Mouse (Mus musculus) WW6 (cell line): Measurements from ENCODE around the gene Etv3.
"Not testable (repeated sequence)": the region's sequence is repeated elsewhere in the genome, so short reads cannot be mapped to it uniquely, and the experiment has no call there.

Experiments
- DNase-seq: peaks from one replicate; pipeline ENCODE4 v3.0.0-alpha.2; 2013; ENCODE audit warnings: low read depth, low spot score

The Etv3 gene

DNA sequence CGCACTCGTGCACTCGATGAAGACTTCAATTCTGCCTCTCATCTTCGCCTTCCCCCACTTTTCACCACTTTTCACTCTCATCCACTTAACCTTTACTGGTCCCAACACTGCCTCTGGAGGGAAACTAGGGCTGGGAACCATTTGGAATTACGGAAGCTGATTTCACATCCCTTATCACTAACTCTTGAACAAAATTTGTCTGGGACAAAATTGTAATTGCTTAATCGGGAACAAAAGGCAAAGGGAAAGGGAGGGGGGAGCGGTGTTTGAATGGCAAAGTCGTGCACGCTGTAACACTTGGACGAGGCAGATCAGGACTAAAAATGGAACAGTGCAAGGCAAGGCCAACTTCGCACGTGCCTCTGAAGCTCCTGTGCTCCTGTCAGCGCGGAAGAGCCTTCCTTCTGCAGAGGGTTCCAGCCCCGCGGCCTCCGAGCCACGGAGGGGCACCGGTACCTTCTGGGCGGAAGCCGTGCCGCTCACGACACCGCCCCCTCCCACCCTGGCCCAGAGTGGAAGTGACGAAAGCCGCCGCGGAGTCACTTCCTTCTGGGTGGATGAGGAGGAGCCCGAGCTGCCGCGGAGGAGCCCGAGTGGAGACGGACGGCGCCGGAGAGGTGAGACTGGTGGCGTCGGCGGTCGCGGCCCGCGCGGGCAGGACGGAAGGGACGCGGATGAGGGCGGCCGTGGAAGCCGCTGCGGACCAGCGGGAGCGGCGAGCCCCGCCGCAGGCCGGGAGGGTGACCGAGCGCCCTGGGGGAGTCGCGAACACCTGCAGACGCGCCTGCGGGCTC, at the start of gene Etv3:
Gene Etv3 (plus strand): TSS at position 365 of the 794 bp plus-strand sequence.
- DNase-seq = peak; percentile 47

DNA sequence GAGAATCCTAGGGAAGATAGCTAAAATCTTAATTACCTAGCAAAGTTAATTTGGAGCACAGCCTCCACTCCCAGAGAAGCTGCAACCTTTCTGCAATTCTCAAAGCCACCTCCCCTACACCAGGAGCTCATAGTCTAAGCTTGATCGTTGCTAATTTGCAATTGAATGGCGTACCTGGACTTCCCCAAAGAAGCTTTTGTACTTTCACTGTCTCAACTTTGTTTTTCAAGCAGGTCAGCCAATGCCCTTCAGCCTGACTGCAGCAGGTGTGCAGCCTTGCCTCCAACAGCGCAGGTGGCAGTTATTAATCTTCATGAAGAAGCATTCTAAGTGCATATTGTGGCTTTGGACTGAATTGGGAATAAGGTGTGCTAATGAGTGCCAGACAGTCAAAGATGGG, 47.3 kb upstream of the Etv3 start:
- DNase-seq = not testable (repeated sequence)

DNA sequence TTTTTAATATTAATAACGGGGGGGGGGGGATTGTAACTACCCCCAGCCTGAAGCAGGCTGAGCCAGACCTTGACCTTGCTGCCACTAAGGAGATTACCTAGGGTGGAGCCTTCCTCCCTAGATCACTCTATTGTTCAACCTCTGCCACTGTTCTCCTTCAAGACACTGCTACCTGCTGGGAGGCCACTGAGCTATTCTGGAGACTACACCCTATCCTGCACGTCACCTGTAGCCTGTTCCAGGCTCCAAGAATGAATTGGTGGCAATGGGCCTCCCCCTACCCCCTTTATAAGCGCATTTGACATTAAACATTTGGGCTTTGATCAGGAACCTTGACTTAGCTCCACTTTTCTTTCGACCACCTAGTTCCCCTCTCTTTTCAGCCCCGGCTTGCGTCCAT, 46.6 kb upstream of the Etv3 start:
- not testable (repeated sequence) for DNase-seq

DNA sequence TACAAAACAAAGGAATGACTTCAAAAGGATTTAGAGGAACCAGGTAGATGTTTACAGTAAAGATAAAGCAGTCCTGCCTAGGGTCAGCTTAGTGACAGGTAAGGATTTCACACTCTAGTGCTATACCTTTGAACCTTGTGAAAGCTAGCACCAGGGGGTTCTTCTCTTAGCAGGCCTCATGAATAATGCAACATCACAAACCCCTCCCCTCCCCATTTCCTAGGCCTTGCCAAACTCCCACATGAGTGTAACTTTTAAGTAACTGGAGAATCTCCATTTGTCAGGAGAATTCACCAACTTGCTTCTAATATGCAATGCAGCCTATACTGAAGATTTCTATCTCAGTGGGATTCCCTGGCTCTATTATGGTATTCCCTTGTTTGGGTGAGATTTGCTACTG, 46.0 kb upstream of the Etv3 start:
- not testable (repeated sequence) for DNase-seq

DNA sequence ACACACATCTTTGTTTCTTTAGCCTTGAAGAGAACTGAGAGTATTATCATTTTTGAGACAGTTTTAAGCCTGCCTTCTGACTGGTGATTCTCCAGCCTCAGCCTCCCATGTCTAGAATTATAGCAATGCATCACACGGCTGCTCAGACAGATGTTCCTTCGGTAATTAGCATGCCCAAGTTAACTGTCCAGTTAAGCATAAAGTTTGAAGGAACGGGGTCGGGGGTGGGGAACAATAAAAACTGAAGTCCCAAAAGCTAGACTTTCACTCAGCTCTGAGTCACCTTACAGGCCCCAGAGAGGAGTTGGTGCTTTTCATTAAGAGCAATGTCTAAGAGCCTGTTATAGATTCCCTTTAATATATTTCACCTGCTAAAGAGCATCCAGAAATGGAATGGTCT, 37.8 kb upstream of the Etv3 start:
- DNase-seq = no peak

DNA sequence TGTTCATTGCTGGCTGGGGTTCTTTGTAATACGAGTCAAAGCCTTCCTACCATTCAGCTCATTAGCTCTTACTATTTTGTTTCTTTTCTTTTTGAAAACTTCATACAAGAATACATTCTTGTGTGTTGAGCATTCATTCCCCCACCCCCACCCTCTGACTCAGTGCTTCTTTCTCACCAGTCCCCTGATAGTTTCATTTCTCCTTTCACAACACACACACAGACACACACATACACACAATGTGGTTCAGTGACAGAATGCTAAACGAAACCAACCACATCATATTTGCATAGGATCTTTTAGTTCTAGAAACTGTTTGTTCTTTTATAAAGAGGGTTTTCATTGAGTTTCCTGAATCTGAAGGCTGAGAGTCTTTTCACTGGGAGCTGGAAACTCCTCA, 37.3 kb upstream of the Etv3 start:
- DNase-seq = no peak

DNA sequence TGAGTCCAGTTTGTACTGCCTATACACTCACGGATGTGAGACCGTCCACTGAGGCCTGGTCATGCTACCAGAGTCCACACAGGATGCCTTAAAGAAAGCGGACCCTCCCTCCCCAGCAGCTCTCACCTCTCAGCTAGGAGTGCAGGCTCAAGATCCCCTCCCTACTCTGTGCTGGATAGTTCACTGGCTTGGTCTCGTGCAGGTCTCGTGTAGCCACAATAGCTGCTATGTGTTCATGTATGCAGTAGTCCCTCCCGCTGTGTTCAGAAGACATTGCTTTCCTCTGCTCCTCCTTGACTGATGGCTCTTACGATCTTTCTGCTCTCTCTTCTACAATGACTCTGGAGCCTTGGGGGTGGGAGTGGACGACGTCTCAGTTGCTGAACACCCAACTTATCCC, 26.9 kb upstream of the Etv3 start:
- no peak for DNase-seq

DNA sequence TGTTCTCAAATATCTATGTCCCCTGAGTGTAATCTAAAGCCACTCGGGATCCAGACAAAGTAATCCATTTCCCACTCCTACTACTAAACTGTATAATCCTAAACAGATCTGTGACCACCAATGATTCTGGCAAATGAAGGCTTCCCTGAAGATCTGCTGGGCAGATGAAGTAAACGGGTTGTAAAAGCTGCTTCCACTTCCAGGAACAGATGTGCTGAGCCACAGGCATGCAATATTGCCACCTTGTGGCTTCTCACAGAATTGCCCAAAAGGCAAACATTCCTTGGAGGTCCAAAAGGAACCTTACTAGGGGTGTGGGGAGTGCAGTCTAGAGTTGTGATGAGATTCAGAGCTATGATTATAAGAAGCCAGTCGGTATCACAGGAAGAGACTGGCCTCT, 26.1 kb upstream of the Etv3 start:
- no peak for DNase-seq

DNA sequence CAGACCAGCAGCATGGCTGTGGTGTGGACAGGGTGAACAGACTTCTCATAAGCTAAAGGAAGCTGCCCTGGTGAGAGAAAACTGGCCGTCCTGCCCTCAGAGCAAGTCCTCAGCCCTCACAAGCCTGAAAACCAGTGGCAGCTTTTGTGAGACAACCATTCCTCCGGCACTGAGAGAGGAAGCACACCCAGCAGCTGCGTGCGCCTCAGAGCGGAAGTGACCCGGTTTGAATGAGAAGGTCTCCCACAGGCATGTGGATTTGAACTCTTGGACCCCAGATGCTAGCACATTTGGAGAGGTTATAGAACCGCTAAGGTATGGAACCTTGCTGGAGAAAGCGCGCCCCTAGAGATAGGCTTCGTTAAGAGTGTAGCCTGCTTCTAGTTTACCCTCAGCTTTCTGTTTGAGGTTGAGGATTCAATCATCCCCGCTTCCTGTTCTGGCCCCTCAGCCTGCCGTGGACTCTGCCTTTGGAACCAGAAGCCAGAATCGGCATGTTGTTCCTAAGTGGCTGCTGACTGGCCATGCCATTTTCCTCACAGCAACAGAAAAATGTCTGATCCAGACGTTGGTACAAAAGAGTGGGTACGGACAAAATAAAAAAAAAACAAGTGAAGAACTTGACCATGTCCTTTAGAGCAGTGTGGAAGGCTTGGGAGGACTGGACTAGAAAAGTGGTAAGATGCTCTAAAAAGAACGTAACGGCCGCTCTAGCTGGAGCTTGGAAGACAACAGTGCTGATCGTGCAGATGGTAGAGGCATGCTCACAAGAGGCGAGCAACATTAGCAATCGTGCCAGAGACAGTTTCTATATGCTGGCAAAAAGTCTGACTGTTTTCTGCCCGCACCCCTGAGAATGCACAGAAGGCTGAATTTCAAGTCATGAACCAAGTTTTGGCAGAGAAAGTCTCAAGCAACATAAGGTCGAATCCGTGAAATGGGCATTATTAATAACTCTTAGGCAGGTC, 24.8 kb upstream of the Etv3 start:
- no peak for DNase-seq

DNA sequence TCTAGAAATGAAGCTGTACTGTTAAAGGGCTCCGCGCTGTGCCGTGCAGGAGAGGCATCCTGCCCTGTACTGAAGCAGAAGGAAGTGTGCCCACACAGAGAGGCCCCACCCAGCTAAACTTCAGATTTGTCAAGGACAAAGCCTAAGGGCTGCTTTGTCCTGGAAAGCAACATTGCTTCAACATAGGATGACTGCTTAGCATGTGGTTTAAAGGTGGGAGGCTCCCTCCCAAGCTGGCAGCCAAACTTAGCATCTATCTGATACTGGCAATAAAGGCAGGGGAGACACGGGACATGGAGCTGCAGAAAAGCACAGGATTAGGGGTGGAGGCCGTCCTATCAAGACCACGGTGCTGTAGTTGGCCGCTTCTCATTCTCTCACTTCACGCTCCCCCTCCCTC, 24.1 kb upstream of the Etv3 start:
- DNase-seq = no peak

DNA sequence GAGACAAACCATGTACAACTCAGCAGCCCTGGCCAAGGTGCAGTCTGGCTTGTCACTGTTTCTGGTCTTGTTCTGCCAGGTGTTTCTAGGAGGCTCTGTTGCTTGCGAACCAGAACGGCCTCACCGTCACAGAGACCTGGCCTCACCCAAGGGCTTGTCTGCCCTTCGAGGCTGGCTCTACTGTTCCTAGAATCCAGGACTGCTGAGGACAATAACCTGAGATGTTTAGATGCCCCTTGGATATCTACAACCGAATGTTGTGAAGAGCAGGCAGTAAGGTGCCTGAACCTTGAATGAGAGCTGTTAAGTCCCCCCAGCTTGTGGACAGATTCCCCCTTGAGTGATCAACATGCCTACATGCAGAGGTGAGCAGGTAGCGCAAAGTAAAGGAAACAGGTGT, 22.4 kb upstream of the Etv3 start:
- no peak for DNase-seq

DNA sequence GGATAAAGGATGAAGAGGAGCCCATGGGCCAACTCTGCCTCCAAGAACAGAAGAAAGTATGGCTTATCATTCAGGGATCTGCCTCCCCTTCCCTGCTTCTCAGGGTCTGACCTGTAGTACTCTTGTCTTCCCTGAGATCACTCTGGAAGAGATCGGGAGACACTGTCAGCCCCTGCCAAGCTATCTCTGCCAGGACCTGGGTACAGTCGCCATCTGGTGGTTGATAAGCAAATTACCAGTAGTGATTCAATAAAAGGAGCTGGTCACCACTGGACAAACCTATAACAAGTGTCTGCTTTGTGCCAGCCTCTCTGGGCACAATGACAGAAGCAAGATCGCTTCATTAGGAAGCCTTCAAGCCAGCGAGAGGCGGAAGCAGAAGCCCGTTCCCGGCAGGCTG, 20.9 kb upstream of the Etv3 start:
- no peak for DNase-seq

DNA sequence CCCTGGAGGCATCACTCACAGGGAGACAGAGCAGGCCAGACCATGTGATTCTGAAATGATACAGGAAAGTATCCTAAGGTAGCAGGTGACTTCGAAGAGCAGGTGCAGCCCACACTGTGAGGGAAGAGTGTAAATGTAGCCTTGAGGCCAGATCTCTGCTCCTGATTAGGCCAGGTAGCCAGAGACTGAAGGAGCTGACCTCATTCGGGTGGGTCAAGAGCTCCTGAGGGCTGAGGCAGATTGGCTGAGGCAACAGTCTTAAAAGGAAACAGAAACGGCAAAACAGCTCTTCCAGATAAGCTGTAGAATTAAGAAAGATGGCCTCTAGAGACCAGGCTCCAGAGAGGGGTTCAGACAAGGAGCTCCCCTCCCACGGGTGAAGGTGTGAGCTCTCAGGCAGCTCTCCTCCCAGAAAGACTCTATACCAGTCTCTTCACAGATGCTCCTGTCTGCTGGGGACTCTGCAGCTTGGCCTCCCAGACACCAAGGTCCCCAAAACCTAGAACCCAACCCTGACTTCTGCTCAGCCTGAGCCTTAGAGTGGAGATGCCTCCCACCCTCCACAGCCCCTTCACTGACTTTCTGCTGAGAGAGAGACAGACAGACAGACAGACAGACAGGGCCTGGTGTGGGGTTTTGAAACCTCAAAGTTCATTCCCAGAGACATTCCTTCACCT, 20.3 kb upstream of the Etv3 start:
- DNase-seq = no peak

DNA sequence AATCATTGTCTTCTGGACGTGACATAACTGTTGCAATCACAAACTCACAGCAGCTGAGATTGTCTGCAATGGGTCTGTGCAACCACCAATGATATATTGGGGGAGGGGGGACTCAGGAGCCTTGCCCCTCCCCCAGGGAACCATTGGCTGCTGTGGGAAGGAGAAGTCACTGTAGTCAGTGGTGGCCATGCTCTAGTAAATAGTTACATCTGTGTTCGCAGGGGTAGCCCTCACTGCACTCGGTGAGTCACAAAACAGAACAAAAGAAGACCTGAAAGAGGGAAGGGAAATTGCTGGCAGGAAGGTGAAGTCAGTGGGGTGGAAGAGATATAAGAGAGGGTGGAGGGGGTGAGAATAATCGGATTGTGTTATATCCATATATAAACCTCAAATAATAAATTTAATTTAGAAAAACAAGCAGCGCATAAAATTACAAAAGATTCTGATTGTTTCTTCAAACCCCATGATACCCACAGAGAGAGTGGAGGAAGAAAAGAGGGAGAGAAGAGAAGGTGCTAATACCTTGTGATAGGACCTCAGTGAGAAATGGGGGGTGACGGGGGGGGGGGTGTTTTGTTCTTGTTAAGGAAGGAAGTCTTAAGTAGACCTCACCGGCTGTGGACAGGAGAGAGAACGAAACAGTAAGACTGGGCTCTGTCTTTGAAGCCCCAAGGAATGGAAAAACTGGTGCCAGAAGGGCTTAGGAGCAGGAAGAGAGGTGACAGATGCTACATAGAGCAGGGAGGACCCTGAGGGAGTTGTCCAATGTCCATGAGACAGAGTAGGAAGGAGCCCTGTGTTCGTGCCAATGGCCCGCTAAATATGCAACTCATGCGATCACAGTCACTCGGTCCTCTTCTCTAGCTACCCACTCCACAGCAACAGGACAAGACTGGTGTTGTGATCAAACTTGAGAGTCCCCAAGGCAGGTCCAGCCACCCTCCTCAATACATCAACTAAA, 18.5 kb upstream of the Etv3 start:
- DNase-seq = no peak

DNA sequence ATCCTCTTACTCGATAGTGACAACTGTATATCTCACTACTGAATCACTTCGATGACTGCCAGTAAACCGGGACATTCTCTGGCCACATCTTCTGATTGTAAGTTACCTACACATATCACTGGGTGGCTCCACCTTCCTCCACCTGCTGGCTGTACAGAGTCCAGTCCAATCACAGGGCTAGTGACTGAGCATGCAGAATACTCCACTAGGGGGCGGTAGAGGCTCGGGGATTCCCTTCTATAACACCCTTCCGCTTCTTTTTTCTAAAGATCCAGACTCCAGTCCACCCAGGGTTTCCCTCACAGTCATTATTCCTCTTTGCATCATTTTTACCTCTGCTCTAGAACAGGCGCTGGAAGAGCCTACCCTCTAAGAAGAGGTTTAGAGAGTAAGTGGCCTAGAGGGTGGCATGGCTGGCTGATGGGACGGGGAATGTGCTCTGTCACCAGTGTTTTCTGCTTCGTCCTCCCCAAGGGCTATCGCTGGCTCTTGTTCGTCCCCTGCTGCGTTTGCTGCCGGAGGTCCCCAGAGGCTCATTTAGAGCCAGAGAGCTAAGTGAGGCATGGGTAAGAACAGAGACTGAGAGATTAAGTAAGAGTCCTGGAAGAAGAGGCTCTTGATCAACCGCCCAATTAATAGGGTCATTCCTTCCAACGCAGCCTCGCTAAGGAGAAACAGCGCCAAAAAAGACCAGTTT, 16.9 kb upstream of the Etv3 start:
- DNase-seq = peak; percentile 54

DNA sequence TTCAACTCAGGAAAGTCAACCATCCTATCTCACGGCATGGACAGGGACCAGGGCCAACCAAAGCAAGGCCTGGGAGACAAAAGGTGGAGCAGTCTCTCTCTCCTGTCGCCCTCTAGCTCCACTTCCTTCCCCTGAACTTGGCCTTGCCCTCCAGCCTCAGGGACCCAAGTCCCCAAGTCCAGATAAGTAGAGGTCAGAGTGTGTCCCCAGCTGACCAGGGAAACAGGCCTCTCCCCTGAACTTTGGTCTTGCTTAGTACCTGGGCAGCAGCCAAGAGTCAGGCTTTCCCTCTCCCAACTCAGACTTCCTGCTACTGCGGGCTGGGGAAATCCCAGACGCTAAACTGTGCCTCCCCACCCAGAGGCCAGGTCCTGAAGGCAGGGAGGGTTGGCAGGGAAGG, 16.1 kb upstream of the Etv3 start:
- DNase-seq = no peak

DNA sequence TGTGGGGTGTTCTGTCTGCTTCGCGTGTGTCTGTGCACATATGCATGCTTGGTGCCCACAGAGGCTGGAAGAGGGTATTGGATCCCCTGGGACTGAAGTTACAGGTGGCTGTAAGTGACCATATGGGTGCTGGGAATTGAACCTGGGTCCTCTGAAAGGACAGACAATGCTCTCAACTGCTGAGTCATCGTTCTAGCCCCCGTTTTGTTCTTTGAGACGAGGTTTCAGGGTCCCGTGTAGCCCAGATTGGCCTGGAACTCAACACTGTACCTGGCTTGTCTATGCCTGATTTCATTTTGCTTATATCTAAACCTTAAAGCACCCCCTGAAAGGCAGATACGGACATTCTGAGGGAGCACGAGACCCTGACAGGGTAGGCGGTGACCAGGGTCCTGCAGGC, 14.4 kb upstream of the Etv3 start:
- DNase-seq = no peak

DNA sequence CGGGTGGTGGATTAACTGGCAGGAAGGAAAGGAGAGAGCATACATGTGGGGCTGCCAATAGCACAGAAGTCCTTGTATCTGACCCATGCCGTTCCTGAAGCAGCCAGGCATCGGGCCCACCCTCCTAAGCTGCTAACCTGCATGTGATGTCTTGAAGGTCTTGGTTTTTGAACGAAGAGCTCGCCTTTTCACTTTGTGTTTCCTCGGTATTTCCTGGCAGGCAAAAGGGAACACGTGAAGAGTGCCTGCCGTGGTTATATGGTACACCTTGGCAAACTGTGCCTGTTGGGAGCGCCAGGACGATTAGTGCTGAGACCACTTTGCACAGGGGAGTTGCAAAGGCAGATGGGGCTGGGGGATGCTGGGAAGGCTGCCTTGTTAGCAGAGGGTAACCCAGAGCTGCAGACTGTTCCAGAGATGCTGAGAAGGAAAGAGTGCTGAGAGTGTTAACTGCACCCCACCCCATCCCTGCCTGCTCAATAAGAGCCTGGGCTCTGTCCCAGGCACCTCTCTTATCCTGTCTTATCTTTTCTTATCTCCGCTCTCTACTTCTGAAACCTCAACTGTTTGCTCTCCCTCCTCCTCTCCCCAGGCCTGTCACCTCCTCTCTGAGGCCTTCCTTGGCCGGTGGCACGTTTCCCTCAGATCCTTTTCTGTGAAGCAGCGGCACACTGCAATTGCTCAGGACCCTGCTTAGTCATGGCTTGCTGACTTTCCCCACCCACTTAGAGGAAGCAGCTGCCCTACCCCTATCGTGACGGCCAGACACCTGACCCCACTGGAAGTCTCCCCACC, 13.0 kb upstream of the Etv3 start:
- no peak for DNase-seq

DNA sequence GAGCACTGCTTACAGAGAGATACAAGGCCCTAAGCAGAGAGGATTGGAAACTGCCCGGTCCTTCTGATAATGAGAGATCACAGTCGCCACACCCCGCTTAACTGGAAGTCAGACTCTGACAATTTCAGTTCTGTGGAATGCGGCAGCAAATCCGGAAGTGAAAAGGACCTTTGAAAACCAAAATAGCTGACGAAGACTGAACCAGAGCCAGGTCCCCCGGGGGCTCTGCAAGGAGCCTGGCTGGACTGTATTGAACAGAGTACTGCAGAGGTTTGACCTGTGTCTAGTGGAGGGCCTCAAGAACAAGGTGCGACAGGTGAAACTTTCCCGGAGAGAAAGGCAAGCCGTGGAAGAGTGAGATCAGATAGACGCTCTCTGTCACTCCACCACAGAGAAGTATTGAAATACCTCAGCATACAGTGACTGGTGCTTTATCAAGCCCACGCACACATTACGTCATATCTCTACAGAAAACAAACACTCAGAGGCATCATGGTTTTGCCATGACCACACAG, 9.6 kb upstream of the Etv3 start:
- no peak for DNase-seq
